In genomic region chr3:145420421-145420820, GRCm38 (mm10) we compare ENCODE assay signal across 25 mouse cellular contexts.
A peak's percentile ranks its signal among the peaks of the same experiment; 100 is the strongest.
DNase-seq lines count a peak whose midpoint lies in the region; ATAC-seq and TF ChIP-seq lines count a peak whose summit lies in the region.
"Had no signal": no experiment of that assay in that cellular context is flagged by ENCODE, and none has a peak within 500 bp of the region (broad histone marks: within the 10 kb centered on the region; RNA-seq: fewer than 3 reads in every experiment).

No protein-coding gene starts in this region.

- TF ChIP-seq CTCF in kidney, postnatal 0 days (IDR thresholded peaks at IDR 0.05; ENCODE audit: low read depth): no peak

- H3K9me3 ChIP-seq in kidney, postnatal 0 days (replicated peaks; ENCODE audit: low read length): no peaks in the 10 kb centered on the region
- H3K9me3 ChIP-seq in stomach, embryonic 16.5 days (replicated peaks; ENCODE audit: control insufficient read depth, low read length): no peaks in the 10 kb centered on the region
- H3K9me3 ChIP-seq in hindbrain, embryonic 16.5 days (ENCODE audit: control insufficient read depth, low read length): no peaks in the 10 kb centered on the region
- H3K9me3 ChIP-seq: embryonic facial prominence, embryonic 12.5 days; forebrain, embryonic 13.5 days; heart, embryonic 15.5 days; hindbrain, embryonic 13.5 days; liver, embryonic 12.5 days; neural tube, embryonic 13.5 days had no signal

- no peak overlapping the region for H3K4me3 ChIP-seq in kidney, postnatal 0 days (replicated peaks; ENCODE audit: low read depth, low read length)
- no peak overlapping the region for H3K4me3 ChIP-seq in stomach, embryonic 16.5 days (replicated peaks; ENCODE audit: low read length)
- no peak overlapping the region for H3K4me3 ChIP-seq in hindbrain, embryonic 16.5 days (ENCODE audit: low read length)
- H3K4me3 ChIP-seq: embryonic facial prominence, embryonic 12.5 days; forebrain, embryonic 13.5 days; gastrocnemius, adult 2 months; heart, embryonic 15.5 days; hindbrain, embryonic 13.5 days; liver, embryonic 12.5 days; neural tube, embryonic 13.5 days had no signal

- H3K27me3 ChIP-seq in kidney, postnatal 0 days (ENCODE audit: insufficient read depth, low read length): no peaks in the 10 kb centered on the region
- H3K27me3 ChIP-seq in stomach, embryonic 16.5 days (ENCODE audit: control insufficient read depth, insufficient read depth, low read length): no peaks in the 10 kb centered on the region
- H3K27me3 ChIP-seq in hindbrain, embryonic 16.5 days (replicated peaks; ENCODE audit: control insufficient read depth, insufficient read depth, low read length): no peaks in the 10 kb centered on the region
- H3K27me3 ChIP-seq: embryonic facial prominence, embryonic 12.5 days; forebrain, embryonic 13.5 days; heart, embryonic 15.5 days; hindbrain, embryonic 13.5 days; liver, embryonic 12.5 days; neural tube, embryonic 13.5 days had no signal

- no peak overlapping the region for H3K4me2 ChIP-seq in kidney, postnatal 0 days (ENCODE audit: low read length)
- H3K4me2 ChIP-seq in stomach, embryonic 16.5 days (ENCODE audit: low read depth, low read length): no peak overlapping the region
- H3K4me2 ChIP-seq in hindbrain, embryonic 16.5 days (ENCODE audit: low read length): no peak overlapping the region
- H3K4me2 ChIP-seq: embryonic facial prominence, embryonic 12.5 days; forebrain, embryonic 13.5 days; heart, embryonic 15.5 days; hindbrain, embryonic 13.5 days; liver, embryonic 12.5 days; neural tube, embryonic 13.5 days had no signal

- DNase-seq in kidney, postnatal 0 days (ENCODE audit: low spot score): peak; percentile 63
- DNase-seq in kidney, adult 18-20 months: no peak
- DNase-seq in 3T3-L1 (ENCODE audit: low read depth, low spot score): peak; percentile 96
- peak; percentile 90 for DNase-seq in Muller cell, postnatal 12 days (ENCODE audit: inconsistent ontology term)
- no peak for DNase-seq in urinary bladder, postnatal 10 days (ENCODE audit: low spot score)
- DNase-seq: adrenal gland, adult 2 months; cerebellum, adult 18-20 months; cerebellum, postnatal 14 days; gastrocnemius, adult 2 months; heart, postnatal 36 days; kidney, postnatal 10 days; lung, adult 18-20 months; lung, postnatal 36 days; midbrain, embryonic 14.5 days; thymus, adult 2 months; thymus, postnatal 4 days had no signal

- no peaks in the 10 kb centered on the region for H3K36me3 ChIP-seq in kidney, postnatal 0 days (ENCODE audit: insufficient read depth, low read length)
- H3K36me3 ChIP-seq in stomach, embryonic 16.5 days (ENCODE audit: control insufficient read depth, insufficient read depth, low read length): no peaks in the 10 kb centered on the region
- H3K36me3 ChIP-seq in hindbrain, embryonic 16.5 days (ENCODE audit: control insufficient read depth, insufficient read depth, low read length): no peaks in the 10 kb centered on the region
- H3K36me3 ChIP-seq: embryonic facial prominence, embryonic 12.5 days; heart, embryonic 15.5 days; hindbrain, embryonic 13.5 days; liver, embryonic 12.5 days; neural tube, embryonic 13.5 days had no signal

- no peak overlapping the region for H3K9ac ChIP-seq in kidney, postnatal 0 days (ENCODE audit: low read depth, low read length)
- H3K9ac ChIP-seq in stomach, embryonic 16.5 days (ENCODE audit: low read length): no peak overlapping the region
- H3K9ac ChIP-seq in hindbrain, embryonic 16.5 days (ENCODE audit: low read depth, low read length): no peak overlapping the region
- H3K9ac ChIP-seq: embryonic facial prominence, embryonic 12.5 days; forebrain, embryonic 13.5 days; heart, embryonic 15.5 days; hindbrain, embryonic 13.5 days; liver, embryonic 12.5 days; neural tube, embryonic 13.5 days had no signal

- no peak for ATAC-seq in kidney, postnatal 0 days (replicated peaks; ENCODE audit: low FRiP score, low read depth)
- no peak for ATAC-seq in stomach, embryonic 16.5 days (ENCODE audit: insufficient read depth, low FRiP score)
- ATAC-seq in hindbrain, embryonic 16.5 days: no peak
- ATAC-seq: forebrain, embryonic 13.5 days; inflammation-experienced regulatory T-cells, adult 6 months; liver, embryonic 12.5 days had no signal

- WGBS in kidney, postnatal 0 days: 45% methylated on average over 2 of the region's 2 CpGs
- 50% methylated on average over 2 of the region's 2 CpGs for WGBS in stomach, embryonic 16.5 days
- WGBS in hindbrain, embryonic 16.5 days: 68% methylated on average over 2 of the region's 2 CpGs

- H3K4me1 ChIP-seq in kidney, postnatal 0 days (replicated peaks; ENCODE audit: insufficient read depth, low read length): no peaks in the 10 kb centered on the region
- no peaks in the 10 kb centered on the region for H3K4me1 ChIP-seq in stomach, embryonic 16.5 days (ENCODE audit: control insufficient read depth, insufficient read depth, low read length)
- H3K4me1 ChIP-seq in hindbrain, embryonic 16.5 days (ENCODE audit: control insufficient read depth, insufficient read depth, low read depth, low read length): no peaks in the 10 kb centered on the region
- H3K4me1 ChIP-seq: embryonic facial prominence, embryonic 12.5 days; forebrain, embryonic 13.5 days; hindbrain, embryonic 13.5 days; liver, embryonic 12.5 days; neural tube, embryonic 13.5 days had no signal

- H3K27ac ChIP-seq in kidney, postnatal 0 days: no peak overlapping the region
- H3K27ac ChIP-seq in stomach, embryonic 16.5 days (ENCODE audit: low read length): peak overlapping the region; percentile 15; the same call in 1 of the 2 replicates
- no peak overlapping the region for H3K27ac ChIP-seq in hindbrain, embryonic 16.5 days (ENCODE audit: low read depth, low read length)
- H3K27ac ChIP-seq: embryonic facial prominence, embryonic 12.5 days; forebrain, embryonic 13.5 days; gastrocnemius, adult 2 months; heart, embryonic 15.5 days; hindbrain, embryonic 13.5 days; liver, embryonic 12.5 days; neural tube, embryonic 13.5 days had no signal

Comparison
In these comparisons a context has a peak if more than half of its experiments do, and no peak if none do; other contexts are left out.
1. DNase-seq: peak in kidney, postnatal 0 days (single experiment), 3T3-L1 (single experiment) and Muller cell, postnatal 12 days (single experiment); none in kidney, adult 18-20 months (single experiment) and urinary bladder, postnatal 10 days (single experiment).